Mouse (Mus musculus): ENCODE results near the gene Gns.

- TF ChIP-seq CTCF (IDR thresholded peaks at IDR 0.05; ENCODE audit: borderline replicate concordance, insufficient read depth, low read depth, low read length), result peak; percentile 86
- no peak for TF ChIP-seq POLR2A (IDR thresholded peaks at IDR 0.05; ENCODE audit: borderline replicate concordance, insufficient read depth, low read length)
Measured at GRCm38 (mm10) chr10:121330940-121331339, 34.0 kb upstream of the Gns start.
